Mouse (Mus musculus): ENCODE measurements around the gene Gm3336. TPM values are rescaled to one million over a fixed set of nuclear protein-coding genes. Genes with fewer than 3 reads are reported as not detected.

Gene Gm3336
- polyA plus RNA-seq, 1 experiment from 2014 or later, result not detected

DNA sequence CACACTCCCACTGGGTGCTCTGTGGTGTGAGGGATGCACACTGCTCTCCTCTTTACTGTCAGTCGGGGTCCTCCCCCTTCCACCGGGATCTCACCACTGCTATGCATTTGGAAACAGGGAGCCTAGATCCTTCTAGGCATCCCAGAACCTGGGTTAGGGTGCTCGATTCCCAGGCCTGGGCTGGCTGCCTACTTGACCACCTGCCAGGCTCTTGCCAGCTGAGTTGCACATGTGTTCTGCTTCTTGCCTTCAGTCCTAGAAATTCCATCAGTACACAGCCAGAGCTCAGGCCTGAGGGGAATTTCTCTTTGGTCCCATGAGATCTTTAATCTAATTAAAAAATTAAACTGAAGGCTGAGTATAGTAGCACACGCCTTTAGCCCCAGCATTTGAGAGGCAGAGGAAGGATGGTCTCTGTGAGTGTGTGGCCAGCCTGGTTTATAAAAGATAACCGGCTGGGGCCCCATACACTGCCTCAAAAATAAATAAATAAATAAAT is 28.4 kb upstream of the Gm3336 start:
- Histone ChIP-seq H3K9me3 (ENCODE audit: control insufficient read depth, low read length) (no peaks in the 10 kb centered on the region), H3K27ac (ENCODE audit: low read depth, low read length) (no peak overlapping the region), H3K4me3 (ENCODE audit: low read depth, low read length) (no peak overlapping the region), H3K36me3 (ENCODE audit: control insufficient read depth, insufficient read depth, low read length) (no peaks in the 10 kb centered on the region), H3K9ac (ENCODE audit: low read length) (no peak overlapping the region; the same call in 1 of the 2 replicates), H3K4me2 (no peak overlapping the region), H3K4me1 (ENCODE audit: control insufficient read depth, insufficient read depth, low read length) (peaks cover 14% of the 10 kb centered on the region), H3K27me3 (ENCODE audit: control insufficient read depth, insufficient read depth, low read length) (no peaks in the 10 kb centered on the region)
- DNase-seq (ENCODE audit: low spot score, missing footprints) (no peak), ATAC-seq (ENCODE audit: low FRiP score) (no peak)
- whole genome bisulfite sequencing, result 81% methylated on average over 5 of the region's 5 CpGs

DNA sequence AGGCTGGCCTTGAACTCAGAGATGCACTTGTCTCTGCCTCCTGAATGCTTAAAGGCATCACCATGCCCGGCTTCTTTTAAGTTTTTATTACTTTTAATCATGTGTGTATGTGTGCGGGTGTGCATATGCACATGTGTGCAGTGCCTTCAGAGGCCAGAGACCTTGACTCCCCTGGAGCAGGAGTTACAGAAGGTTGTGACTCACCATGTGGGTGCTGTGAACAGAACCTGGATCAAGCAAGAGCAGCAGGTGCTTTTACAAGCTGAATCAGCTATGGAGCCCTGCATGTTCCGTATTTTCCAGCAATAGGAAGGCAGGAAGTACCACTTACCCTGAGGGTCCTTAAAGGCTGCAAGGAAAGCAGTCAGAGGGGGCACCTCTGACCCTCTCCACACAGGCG is 27.1 kb upstream of the Gm3336 start:
- peak overlapping the region; percentile 43 for H3K4me2 ChIP-seq
- 60% methylated on average over 4 of the region's 4 CpGs for WGBS
- DNase-seq (ENCODE audit: low spot score, missing footprints) (peak; percentile 89), ATAC-seq (ENCODE audit: low FRiP score) (no peak)
- H3K4me1 ChIP-seq (ENCODE audit: control insufficient read depth, insufficient read depth, low read length), result peaks cover 19% of the 10 kb centered on the region
- H3K27ac ChIP-seq (ENCODE audit: low read depth, low read length), result peak overlapping the region; percentile 86
- H3K9ac ChIP-seq (ENCODE audit: low read length), result peak overlapping the region; percentile 77
- no peaks in the 10 kb centered on the region for H3K36me3 ChIP-seq (ENCODE audit: control insufficient read depth, insufficient read depth, low read length)
- no peaks in the 10 kb centered on the region for H3K9me3 ChIP-seq (ENCODE audit: control insufficient read depth, low read length)
- no peaks in the 10 kb centered on the region for H3K27me3 ChIP-seq (ENCODE audit: control insufficient read depth, insufficient read depth, low read length)
- H3K4me3 ChIP-seq (ENCODE audit: low read depth, low read length), result peak overlapping the region; percentile 19

DNA sequence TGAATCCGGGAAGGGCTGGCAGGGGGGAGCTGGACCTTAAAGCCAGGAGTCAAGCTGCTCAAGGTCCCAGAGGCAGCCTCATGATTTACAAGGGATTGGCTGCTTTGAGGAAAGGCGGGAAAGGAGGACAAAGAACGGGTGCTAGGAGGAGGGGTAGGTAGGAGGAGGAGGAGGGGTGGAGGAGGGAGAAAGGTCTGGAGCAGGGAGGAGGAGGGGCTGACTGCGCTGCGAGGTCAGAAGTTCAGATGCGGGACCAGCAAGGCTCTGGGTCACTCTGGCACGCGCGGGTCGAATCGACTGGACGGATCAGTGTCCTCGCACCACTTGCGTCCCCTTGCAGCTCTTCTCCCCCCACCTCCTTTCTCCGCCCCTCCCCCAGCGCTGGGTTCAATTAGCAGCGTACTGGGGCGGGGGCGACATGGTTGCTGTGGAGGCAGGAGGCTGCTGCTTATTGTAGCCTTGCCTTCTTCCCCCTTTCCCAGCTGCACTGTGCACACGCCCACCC is 26.6 kb upstream of the Gm3336 start:
- no peaks in the 10 kb centered on the region for H3K9me3 ChIP-seq (ENCODE audit: control insufficient read depth, low read length)
- peak overlapping the region; percentile 77 for H3K9ac ChIP-seq (ENCODE audit: low read length)
- no peaks in the 10 kb centered on the region for H3K36me3 ChIP-seq (ENCODE audit: control insufficient read depth, insufficient read depth, low read length)
- H3K4me1 ChIP-seq (ENCODE audit: control insufficient read depth, insufficient read depth, low read length), result peaks cover 24% of the 10 kb centered on the region
- peak; percentile 98 for DNase-seq (ENCODE audit: low spot score, missing footprints)
- H3K27me3 ChIP-seq (ENCODE audit: control insufficient read depth, insufficient read depth, low read length), result no peaks in the 10 kb centered on the region
- H3K4me3 ChIP-seq (ENCODE audit: low read depth, low read length), result peak overlapping the region; percentile 19
- H3K27ac ChIP-seq (ENCODE audit: low read depth, low read length), result peak overlapping the region; percentile 86
- ATAC-seq (ENCODE audit: low FRiP score), result peak; percentile 84
- H3K4me2 ChIP-seq, result peak overlapping the region; percentile 43
- 2% methylated on average over 18 of the region's 20 CpGs for WGBS

DNA sequence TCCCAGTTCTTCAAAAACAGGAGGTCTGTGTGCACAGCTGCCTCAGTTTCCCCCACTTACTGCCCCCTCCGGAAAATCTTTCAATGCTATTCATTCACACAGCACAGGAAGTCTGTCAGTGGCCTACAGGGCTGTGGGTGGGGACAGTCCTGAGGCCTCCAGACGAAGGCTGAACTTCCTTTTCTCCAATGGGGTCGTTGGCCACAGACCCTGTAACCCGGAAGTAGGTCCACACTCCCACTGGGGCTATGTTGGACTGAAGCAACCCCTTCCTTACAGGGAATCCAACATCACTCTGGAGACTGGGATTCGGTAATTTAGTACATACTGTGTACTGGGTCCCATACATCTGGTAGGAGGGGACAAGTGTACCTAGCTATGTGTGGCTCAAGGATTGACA is 24.7 kb upstream of the Gm3336 start:
- Histone ChIP-seq H3K4me2 (no peak overlapping the region), H3K9me3 (ENCODE audit: control insufficient read depth, low read length) (no peaks in the 10 kb centered on the region), H3K4me1 (ENCODE audit: control insufficient read depth, insufficient read depth, low read length) (peaks cover 38% of the 10 kb centered on the region), H3K36me3 (ENCODE audit: control insufficient read depth, insufficient read depth, low read length) (no peaks in the 10 kb centered on the region), H3K27ac (ENCODE audit: low read depth, low read length) (no peak overlapping the region), H3K9ac (ENCODE audit: low read length) (no peak overlapping the region), H3K4me3 (ENCODE audit: low read depth, low read length) (no peak overlapping the region), H3K27me3 (ENCODE audit: control insufficient read depth, insufficient read depth, low read length) (no peaks in the 10 kb centered on the region)
- 78% methylated on average over 5 of the region's 5 CpGs for WGBS
- ATAC-seq (ENCODE audit: low FRiP score) (no peak), DNase-seq (ENCODE audit: low spot score, missing footprints) (no peak)

DNA sequence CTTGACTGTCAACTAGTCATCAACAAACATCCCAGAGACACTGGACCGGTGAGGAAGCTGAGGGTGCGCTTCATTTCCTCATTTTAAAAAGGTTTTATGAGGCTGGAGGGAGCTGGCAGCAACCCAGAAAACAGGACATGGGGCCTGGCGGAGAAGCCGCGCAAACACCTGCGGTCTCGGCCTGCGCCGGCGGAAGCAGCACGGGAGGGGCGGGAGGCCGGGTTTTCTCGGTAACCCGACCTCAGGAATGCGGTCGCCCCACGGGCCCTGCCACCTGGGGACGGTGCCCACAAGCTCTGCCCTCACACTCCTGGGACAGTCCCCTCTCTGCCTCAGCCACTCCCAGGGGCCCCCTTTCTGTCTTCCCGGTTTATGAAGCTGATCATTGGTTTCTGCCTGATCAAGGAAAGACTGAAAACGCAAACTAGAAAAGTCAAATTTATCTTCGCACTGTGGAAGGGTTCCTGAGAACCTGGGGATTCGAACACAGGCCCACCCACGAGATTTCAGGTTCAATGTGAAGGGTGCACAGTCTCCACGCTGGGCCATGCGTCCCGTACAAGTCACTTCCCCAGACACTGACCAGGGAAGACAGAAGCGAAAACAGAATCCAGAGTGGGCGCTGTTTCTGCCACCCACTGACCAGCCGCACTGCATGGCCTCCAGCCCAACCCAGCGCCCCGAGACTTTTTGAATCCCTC is 22.9 kb upstream of the Gm3336 start:
- ATAC-seq (ENCODE audit: low FRiP score) (no peak), DNase-seq (ENCODE audit: low spot score, missing footprints) (no peak)
- H3K9ac ChIP-seq (ENCODE audit: low read length), result no peak overlapping the region
- no peak overlapping the region; the same call in 1 of the 2 replicates for H3K27ac ChIP-seq (ENCODE audit: low read depth, low read length)
- H3K4me3 ChIP-seq (ENCODE audit: low read depth, low read length), result no peak overlapping the region; the same call in 1 of the 2 replicates
- WGBS, result 37% methylated on average over 32 of the region's 32 CpGs
- no peak overlapping the region for H3K4me2 ChIP-seq
- no peaks in the 10 kb centered on the region for H3K36me3 ChIP-seq (ENCODE audit: control insufficient read depth, insufficient read depth, low read length)
- H3K27me3 ChIP-seq (ENCODE audit: control insufficient read depth, insufficient read depth, low read length), result no peaks in the 10 kb centered on the region
- H3K4me1 ChIP-seq (ENCODE audit: control insufficient read depth, insufficient read depth, low read length), result peaks cover 38% of the 10 kb centered on the region
- no peaks in the 10 kb centered on the region for H3K9me3 ChIP-seq (ENCODE audit: control insufficient read depth, low read length)

DNA sequence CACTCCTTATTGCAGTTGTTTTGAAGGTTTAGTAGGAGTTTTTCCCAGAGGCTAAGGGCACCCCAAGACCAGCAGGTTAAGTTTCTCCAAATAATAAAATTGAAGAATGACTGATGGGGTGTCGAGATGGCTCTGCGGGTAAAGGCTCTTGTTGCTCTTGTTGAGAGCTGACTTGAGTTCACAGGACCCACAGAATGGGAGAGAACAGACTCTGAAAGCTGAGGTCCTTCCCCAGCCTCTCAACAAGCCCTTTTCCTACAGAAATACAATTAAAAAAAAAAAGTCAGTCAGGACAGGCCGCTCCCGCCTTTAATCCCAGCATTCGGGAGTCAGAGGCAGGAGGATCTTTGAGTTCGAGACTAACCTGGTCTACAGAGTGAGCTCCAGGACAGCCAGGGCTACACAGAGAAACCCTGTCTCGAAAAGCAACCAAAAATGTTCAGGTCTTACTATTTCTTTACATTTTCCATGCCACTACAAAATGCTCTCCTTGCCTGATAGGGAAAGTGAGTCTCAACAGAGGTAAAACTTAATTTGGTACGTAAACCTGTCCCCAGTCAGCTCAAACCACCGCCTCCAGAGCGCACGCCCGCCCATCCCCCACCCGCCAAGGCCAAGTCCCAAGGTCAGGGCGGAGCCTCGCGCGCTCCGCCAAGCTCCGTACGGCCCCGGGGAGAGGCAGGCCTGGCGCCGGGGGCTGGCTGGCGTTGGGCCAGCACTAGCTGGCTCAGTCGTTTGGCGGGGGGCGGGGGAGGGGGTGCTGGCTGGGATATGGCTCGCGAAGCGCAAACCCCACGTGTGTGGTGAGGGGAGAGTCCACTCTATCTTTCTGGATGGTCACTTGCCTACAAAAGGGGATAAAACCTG is 22.1 kb upstream of the Gm3336 start:
- Histone ChIP-seq H3K9me3 (ENCODE audit: control insufficient read depth, low read length) (no peaks in the 10 kb centered on the region), H3K27me3 (ENCODE audit: control insufficient read depth, insufficient read depth, low read length) (no peaks in the 10 kb centered on the region), H3K4me3 (ENCODE audit: low read depth, low read length) (peak overlapping the region; percentile 0; the same call in 1 of the 2 replicates), H3K4me2 (peak overlapping the region; percentile 24), H3K36me3 (ENCODE audit: control insufficient read depth, insufficient read depth, low read length) (no peaks in the 10 kb centered on the region), H3K27ac (ENCODE audit: low read depth, low read length) (no peak overlapping the region; the same call in 1 of the 2 replicates), H3K4me1 (ENCODE audit: control insufficient read depth, insufficient read depth, low read length) (peaks cover 39% of the 10 kb centered on the region), H3K9ac (ENCODE audit: low read length) (peak overlapping the region; percentile 13)
- ATAC-seq (ENCODE audit: low FRiP score) (peak; percentile 8; the same call in 1 of the 2 replicates), DNase-seq (ENCODE audit: low spot score, missing footprints) (peak; percentile 97)
- 5% methylated on average over 31 of the region's 31 CpGs for WGBS

DNA sequence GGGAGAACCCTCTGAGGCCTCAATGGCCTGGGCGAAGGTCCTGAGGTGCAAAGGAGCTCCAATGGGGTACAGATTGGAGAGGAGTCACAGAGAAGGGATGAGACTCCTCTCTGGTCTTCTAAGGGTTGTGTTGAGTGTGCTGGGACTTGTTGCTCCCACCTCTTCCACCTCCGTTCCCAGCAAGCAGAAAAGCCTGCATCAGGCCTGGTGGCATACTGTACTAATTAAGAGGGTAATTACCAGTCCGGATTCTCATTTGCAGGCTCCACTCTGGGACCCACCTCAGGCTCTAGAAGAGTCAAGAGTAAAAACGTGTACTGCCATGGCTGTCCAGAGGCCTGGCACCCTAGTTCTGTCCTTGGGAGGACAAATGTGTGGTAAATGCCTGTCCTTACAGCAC is 21.4 kb upstream of the Gm3336 start:
- H3K27me3 ChIP-seq (ENCODE audit: control insufficient read depth, insufficient read depth, low read length), result no peaks in the 10 kb centered on the region
- peak overlapping the region; percentile 24 for H3K4me2 ChIP-seq
- ATAC-seq (ENCODE audit: low FRiP score), result no peak
- H3K36me3 ChIP-seq (ENCODE audit: control insufficient read depth, insufficient read depth, low read length), result no peaks in the 10 kb centered on the region
- peaks cover 39% of the 10 kb centered on the region for H3K4me1 ChIP-seq (ENCODE audit: control insufficient read depth, insufficient read depth, low read length)
- peak overlapping the region; percentile 0; the same call in 1 of the 2 replicates for H3K4me3 ChIP-seq (ENCODE audit: low read depth, low read length)
- no peak for DNase-seq (ENCODE audit: low spot score, missing footprints)
- no peaks in the 10 kb centered on the region for H3K9me3 ChIP-seq (ENCODE audit: control insufficient read depth, low read length)
- H3K9ac ChIP-seq (ENCODE audit: low read length), result peak overlapping the region; percentile 13
- WGBS, result 56% methylated on average over 4 of the region's 4 CpGs
- H3K27ac ChIP-seq (ENCODE audit: low read depth, low read length), result no peak overlapping the region; the same call in 1 of the 2 replicates

DNA sequence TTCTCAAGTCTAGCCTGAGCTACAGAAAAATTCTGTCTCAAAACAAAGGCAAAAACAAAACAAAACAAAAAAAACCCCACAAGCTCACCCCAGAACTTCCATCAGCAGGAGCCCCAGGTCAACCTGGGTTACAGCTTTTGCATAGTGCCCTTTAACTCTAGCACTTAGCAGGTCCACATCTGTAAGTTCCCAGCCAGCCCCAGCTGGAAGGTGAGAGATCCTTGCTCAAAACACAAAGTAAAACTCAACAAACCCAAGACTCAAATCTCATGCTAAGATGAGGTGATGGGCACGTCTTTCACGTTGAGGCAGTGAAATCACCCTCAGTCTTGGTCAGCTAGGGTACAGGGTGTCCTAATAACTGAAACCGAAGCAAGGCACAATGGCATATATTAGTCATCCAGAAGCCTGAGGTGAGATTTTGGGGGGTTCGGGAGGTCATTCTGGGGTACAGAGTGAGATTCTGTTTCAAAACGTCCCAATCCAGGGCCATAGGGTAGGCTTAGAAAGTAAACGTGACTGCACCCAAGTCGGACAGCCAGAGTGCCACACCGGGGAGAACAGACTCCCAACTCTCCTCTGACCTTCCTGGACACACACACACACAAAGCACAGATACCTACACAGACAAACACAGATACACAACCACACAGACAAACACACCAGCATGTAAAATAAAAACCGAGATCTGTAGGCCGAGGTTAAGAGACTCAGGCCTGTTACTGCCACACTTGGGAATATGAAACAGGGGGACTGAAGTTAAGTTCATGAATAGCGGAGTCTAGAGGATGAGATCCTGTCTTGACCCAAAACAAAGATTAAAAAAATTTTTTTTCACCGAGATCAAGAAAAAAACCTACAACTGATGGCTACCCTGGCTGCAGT is 20.7 kb upstream of the Gm3336 start:
- Histone ChIP-seq H3K9me3 (ENCODE audit: control insufficient read depth, low read length) (no peaks in the 10 kb centered on the region), H3K27me3 (ENCODE audit: control insufficient read depth, insufficient read depth, low read length) (no peaks in the 10 kb centered on the region), H3K36me3 (ENCODE audit: control insufficient read depth, insufficient read depth, low read length) (no peaks in the 10 kb centered on the region), H3K27ac (ENCODE audit: low read depth, low read length) (peak overlapping the region; percentile 73), H3K9ac (ENCODE audit: low read length) (peak overlapping the region; percentile 55), H3K4me1 (ENCODE audit: control insufficient read depth, insufficient read depth, low read length) (peaks cover 36% of the 10 kb centered on the region), H3K4me2 (peak overlapping the region; percentile 65), H3K4me3 (ENCODE audit: low read depth, low read length) (no peak overlapping the region)
- ATAC-seq (ENCODE audit: low FRiP score), result no peak
- no peak for DNase-seq (ENCODE audit: low spot score, missing footprints)
- WGBS, result 76% methylated on average over 12 of the region's 12 CpGs

All from midbrain, embryonic 11.5 days (tissue).